Mouse (Mus musculus) limb, embryonic 14.5 days (tissue): ENCODE results near the gene Msl1. TPM values are rescaled to one million over a fixed set of nuclear protein-coding genes. Genes with fewer than 3 reads are reported as not detected.

ENCODE experiments used
- ATAC-seq: fragments of 200-750 bp; cut with Nextera tagmentation; 2 replicates; pipeline ENCODE4 v1.8.0; 2017; ENCODE audit warnings: low read depth, moderate number of reproducible peaks, moderate TSS enrichment; ENCODE audit not compliant: low FRiP score
- DNase-seq: peaks from one replicate; pipeline ENCODE4 v3.0.0-alpha.2; 2015; ENCODE audit warnings: low spot score
- H3K27ac ChIP-seq: fragments of 300-500 bp; sonication (generic); replicated peaks from 2 replicates; pipeline ENCODE4 v1.5.1; 2014; ENCODE audit warnings: low read depth, mild to moderate bottlenecking, low read length, moderate library complexity, mixed read lengths
- H3K27me3 ChIP-seq: fragments of 300-500 bp; sonication (generic); 2 replicates; pipeline ENCODE4 v1.6.1; 2014; ENCODE audit warnings: low read length, mixed read lengths; ENCODE audit not compliant: control insufficient read depth, insufficient read depth
- H3K36me3 ChIP-seq: fragments of 300-500 bp; sonication (generic); 2 replicates; pipeline ENCODE4 v1.6.1; 2014; ENCODE audit warnings: mild to moderate bottlenecking, low read length, moderate library complexity, mixed read lengths; ENCODE audit not compliant: control insufficient read depth, insufficient read depth
- H3K4me1 ChIP-seq: fragments of 300-500 bp; sonication (generic); 2 replicates; pipeline ENCODE4 v1.6.1; 2014; ENCODE audit warnings: antibody characterized with exemption, low read length, mixed read lengths; ENCODE audit not compliant: control insufficient read depth, insufficient read depth
- H3K4me2 ChIP-seq: fragments of 300-500 bp; sonication (generic); replicated peaks from 2 replicates; pipeline ENCODE4 v1.6.1; 2014; ENCODE audit warnings: low read depth, mild to moderate bottlenecking, low read length, moderate library complexity; ENCODE audit not compliant: severe bottlenecking
- H3K4me3 ChIP-seq: fragments of 300-500 bp; sonication (generic); replicated peaks from 2 replicates; pipeline ENCODE4 v1.5.1; 2014; ENCODE audit warnings: low read length
- H3K9ac ChIP-seq: fragments of 300-500 bp; sonication (generic); 2 replicates; pipeline ENCODE4 v1.6.1; 2014; ENCODE audit warnings: mild to moderate bottlenecking, low read depth, low read length, moderate library complexity; ENCODE audit not compliant: severe bottlenecking
- H3K9me3 ChIP-seq: fragments of 300-500 bp; sonication (generic); 2 replicates; pipeline ENCODE4 v1.6.1; 2016; ENCODE audit warnings: low read length; ENCODE audit not compliant: control insufficient read depth
- POLR2A ChIP-seq: fragments of 200-500 bp; IDR thresholded peaks from 2 replicates; pipeline ENCODE4 v1.8.0; 2012; ENCODE audit warnings: inconsistent platforms, mild to moderate bottlenecking, moderate library complexity, borderline replicate concordance; ENCODE audit not compliant: insufficient read depth, insufficient read length; ENCODE audit errors: extremely low read depth
- WGBS: fragments of 180-500 bp; shearing (Covaris S2); extraction: QIAGEN DNeasy Blood & Tissue Kit; methylation state at CpG from one replicate; pipeline ENCODE4 v1.1.7; 2014; 5-methylcytosine and 5-hydroxymethylcytosine counted together
- polyA plus RNA-seq, 2 experiments: library from polyadenylated mRNA; depleted of rRNA in 1 of 2; stranded (reverse) in 1 of 2; unstranded in 1 of 2; fragments of >200 nt; fragmentation: Nextera tagmentation in 1 of 2; extraction: Ambion mirVana in 1 of 2; gene quantifications; 2 replicates each; pipeline versions ENCODE4 v1.2.1 to v1.2.3; 2012 to 2014

The Msl1 gene
- polyA plus RNA-seq, 2 experiments, result 19.8 to 81.1 TPM

- peak overlapping the region; percentile 95; the same call in 1 of the 2 replicates for H3K9ac ChIP-seq
- WGBS, result 53% methylated on average over 4 of the region's 4 CpGs
- no peaks in the 10 kb centered on the region for H3K9me3 ChIP-seq
- H3K27me3 ChIP-seq, result no peaks in the 10 kb centered on the region
- DNase-seq, result no peak
- peaks cover 52% of the 10 kb centered on the region for H3K36me3 ChIP-seq
- ATAC-seq, result no peak
- H3K4me2 ChIP-seq, result peak overlapping the region; percentile 84
- H3K27ac ChIP-seq, result no peak overlapping the region
- H3K4me1 ChIP-seq, result peaks cover 10% of the 10 kb centered on the region
- no peak for TF ChIP-seq POLR2A
- H3K4me3 ChIP-seq, result peak overlapping the region; percentile 100
Observed at GRCm38 (mm10) chr11:98797909-98798308, 2.6 kb downstream of the Msl1 start.

GRCm38 (mm10) chr11:98804605-98805004 is 9.3 kb downstream of the Msl1 start, which contains the start of gene Casc3:
Casc3 (plus strand) TSS chr11:98804905.
- H3K36me3 ChIP-seq, result peaks cover 86% of the 10 kb centered on the region
- no peak within 1 kb of the TSS for H3K9ac ChIP-seq
- H3K4me1 ChIP-seq, result peaks cover 5% of the 10 kb centered on the region; the same call in 1 of the 2 replicates
- no peaks in the 10 kb centered on the region for H3K9me3 ChIP-seq
- DNase-seq (no peak), ATAC-seq (no peak)
- WGBS, result 88% methylated on average over 5 of the region's 5 CpGs
- no peak within 1 kb of the TSS for H3K4me3 ChIP-seq
- no peak within 1 kb of the TSS for H3K4me2 ChIP-seq
- H3K27me3 ChIP-seq, result no peaks in the 10 kb centered on the region
- no peak for TF ChIP-seq POLR2A
- no peak within 1 kb of the TSS for H3K27ac ChIP-seq

- no peak for DNase-seq
- peak overlapping the region; percentile 89; the same call in 1 of the 2 replicates for H3K9ac ChIP-seq
- TF ChIP-seq POLR2A, result no peak
- no peaks in the 10 kb centered on the region for H3K27me3 ChIP-seq
- peaks cover 70% of the 10 kb centered on the region for H3K36me3 ChIP-seq
- H3K9me3 ChIP-seq, result no peaks in the 10 kb centered on the region
- H3K27ac ChIP-seq, result peak overlapping the region; percentile 95
- peaks cover 13% of the 10 kb centered on the region; the same call in 1 of the 2 replicates for H3K4me1 ChIP-seq
- WGBS, result 78% methylated on average over 2 of the region's 2 CpGs
- no peak overlapping the region; the same call in 1 of the 2 replicates for H3K4me2 ChIP-seq
- H3K4me3 ChIP-seq, result 0 out of 2 replicates have a peak overlapping the region, but pooled peaks have one; percentile 86
- no peak for ATAC-seq
Observed at GRCm38 (mm10) chr11:98808417-98808816, 13.1 kb downstream of the Msl1 start.

GRCm38 (mm10) chr11:98809457-98810290 is 14.4 kb downstream of the Msl1 start:
- no peaks in the 10 kb centered on the region for H3K27me3 ChIP-seq
- ATAC-seq, result peak; percentile 97
- H3K9me3 ChIP-seq, result no peaks in the 10 kb centered on the region
- H3K4me3 ChIP-seq, result peak overlapping the region; percentile 86
- WGBS, result 2% methylated on average over 52 of the region's 84 CpGs
- DNase-seq, result peak; percentile 99
- peak overlapping the region; percentile 70 for H3K4me2 ChIP-seq
- H3K4me1 ChIP-seq, result peaks cover 13% of the 10 kb centered on the region; the same call in 1 of the 2 replicates
- H3K27ac ChIP-seq, result peak overlapping the region; percentile 95
- peak; percentile 55; the same call in 1 of the 2 replicates for TF ChIP-seq POLR2A
- H3K36me3 ChIP-seq, result peaks cover 67% of the 10 kb centered on the region
- peak overlapping the region; percentile 89 for H3K9ac ChIP-seq

- no peaks in the 10 kb centered on the region for H3K27me3 ChIP-seq
- peaks cover 61% of the 10 kb centered on the region for H3K36me3 ChIP-seq
- ATAC-seq (no peak), DNase-seq (no peak)
- peak overlapping the region; percentile 70 for H3K4me2 ChIP-seq
- TF ChIP-seq POLR2A, result no peak
- whole genome bisulfite sequencing, result 63% methylated on average over 7 of the region's 7 CpGs
- H3K4me3 ChIP-seq, result peak overlapping the region; percentile 86
- no peaks in the 10 kb centered on the region for H3K9me3 ChIP-seq
- no peak overlapping the region for H3K27ac ChIP-seq
- H3K9ac ChIP-seq, result peak overlapping the region; percentile 89
- peaks cover 13% of the 10 kb centered on the region; the same call in 1 of the 2 replicates for H3K4me1 ChIP-seq
Observed at GRCm38 (mm10) chr11:98810686-98811085, 15.4 kb downstream of the Msl1 start.
